Mouse (Mus musculus): ENCODE measurements around the gene Hcls1.

The Hcls1 gene

DNA sequence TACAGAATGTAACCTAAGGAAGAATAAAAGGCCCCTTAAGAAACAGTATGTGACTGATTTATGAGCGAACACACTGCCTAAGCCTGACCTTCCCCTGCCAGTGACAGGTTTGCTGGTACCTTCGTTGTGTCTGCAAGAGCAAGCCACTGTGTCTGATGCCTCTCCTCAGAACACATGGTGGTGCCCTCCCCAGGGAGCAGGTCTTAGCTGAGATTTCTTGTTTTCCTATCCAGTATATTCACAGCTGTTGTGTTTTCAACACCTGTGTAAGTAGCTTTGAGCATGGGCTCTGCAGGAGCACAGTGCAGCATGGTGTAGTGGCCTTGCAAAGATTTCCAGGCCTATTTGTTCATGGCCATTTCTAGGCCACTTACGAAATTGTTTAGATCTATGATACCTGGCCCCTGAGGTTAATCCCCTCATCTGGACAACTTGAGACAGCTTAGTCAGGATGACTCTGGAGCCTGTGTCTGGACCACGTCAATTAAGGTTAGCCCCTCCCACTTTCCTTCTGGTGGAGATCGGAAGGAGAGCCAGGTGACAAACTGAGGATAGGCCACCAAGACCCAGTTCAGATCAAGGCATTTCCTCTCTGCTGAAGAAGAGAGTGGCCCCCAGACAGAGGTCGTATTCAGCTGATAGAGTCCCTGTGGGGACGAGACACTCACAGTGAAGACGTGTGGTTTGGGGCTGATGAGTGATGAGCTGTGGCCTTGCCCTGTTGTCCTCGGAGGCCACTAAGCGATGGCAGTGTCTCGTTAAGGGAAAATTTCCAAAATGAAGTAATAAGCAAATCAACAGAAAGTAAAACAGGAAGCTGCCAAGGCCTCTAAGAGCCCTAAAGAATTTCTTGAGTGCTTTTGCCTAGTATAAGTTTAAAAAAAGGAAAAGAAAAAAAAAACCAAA is 4.3 kb upstream of the Hcls1 start:
- no peak for DNase-seq

DNA sequence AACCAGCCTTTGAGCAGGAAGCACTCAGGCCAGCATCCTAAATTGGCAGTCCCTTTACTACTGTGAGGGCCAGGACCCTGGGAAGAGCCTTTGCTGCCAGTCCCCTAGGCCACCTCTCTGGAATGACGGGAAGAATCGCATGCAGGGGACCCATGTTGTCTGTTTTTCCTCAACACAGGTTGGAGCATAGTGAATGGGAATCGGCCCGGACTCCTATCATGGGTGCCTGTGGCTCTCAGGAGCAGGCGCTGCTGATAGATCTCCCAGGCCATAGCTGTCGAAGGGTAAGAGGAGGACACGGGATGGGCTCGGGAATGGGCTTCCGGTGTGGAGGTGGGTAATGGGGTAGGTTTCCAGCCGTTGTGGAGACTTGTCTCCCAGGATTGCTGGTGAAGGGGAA is 3.4 kb upstream of the Hcls1 start:
- DNase-seq, result no peak

DNA sequence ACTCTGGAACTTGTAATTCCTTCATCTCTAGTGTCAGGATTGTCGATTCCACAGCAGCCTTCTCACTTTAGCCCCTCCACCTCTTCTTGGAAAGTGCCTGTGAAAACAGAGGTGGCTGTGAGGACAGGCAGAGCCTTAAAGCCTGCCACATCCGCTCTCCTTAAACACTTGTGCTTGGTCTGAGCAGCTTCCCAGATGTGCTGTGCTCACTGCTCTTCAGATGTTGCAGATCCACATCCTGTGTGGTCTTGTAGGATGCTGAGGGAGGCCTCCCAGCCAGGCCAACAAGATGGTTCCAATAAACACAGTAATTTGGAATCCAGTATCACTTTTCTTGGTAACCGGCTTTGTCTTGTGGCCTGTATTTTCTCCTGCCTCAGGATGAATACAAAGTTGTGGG is 2.8 kb upstream of the Hcls1 start:
- DNase-seq, result no peak

DNA sequence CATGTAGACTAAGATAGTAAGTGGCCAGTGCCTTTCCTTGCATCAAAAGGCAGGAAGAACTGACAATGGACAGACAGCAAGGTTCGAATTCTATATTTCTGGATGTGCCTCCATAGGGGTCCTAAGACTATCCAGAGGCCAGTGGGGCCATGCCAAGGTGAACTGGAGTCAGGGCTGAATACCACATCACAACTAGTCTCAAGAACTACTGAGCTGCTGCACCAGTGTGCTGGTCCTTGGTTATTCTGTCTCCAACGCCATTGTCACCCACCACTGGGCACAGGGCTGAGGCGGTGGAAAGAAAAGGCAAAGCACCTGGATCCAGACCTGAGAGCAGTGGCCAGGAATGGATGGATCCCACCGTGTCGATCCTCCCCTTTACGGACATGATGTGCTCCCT is 2.2 kb upstream of the Hcls1 start:
- no peak for DNase-seq

DNA sequence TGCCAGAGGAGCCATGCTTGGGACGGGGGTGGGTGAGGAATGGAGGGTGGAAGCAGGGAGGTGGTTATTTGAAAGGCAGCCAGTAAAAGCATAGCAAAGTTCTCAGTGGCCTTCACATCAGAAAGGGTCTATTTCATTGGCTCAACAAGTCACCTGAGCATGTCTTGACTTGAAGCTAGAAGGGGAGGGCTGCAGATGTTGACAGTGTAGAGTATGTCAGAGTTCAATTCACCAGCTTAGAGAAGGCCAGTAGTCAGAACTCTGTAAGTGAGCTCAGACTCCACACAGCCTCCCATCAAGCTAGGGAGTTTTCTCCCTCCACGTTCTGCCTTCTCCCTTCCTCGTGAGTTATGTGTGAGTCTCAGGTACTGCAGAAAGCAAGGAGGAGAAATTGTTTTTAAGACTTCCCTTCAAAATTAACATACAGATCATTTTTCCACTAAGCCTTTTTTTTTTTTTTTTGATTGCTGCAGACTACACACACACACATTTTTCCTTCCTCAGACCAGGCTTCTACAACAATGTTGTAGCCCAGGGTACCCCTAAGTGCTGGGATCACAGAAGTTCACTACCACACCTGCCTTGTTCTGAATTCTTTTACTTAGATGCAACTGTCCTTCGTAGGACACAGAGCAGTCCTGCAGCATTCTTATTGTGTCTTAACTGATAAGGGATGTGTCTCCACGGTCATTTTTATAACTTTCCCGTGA is 497 bp upstream of the Hcls1 start:
- DNase-seq, result no peak

DNA sequence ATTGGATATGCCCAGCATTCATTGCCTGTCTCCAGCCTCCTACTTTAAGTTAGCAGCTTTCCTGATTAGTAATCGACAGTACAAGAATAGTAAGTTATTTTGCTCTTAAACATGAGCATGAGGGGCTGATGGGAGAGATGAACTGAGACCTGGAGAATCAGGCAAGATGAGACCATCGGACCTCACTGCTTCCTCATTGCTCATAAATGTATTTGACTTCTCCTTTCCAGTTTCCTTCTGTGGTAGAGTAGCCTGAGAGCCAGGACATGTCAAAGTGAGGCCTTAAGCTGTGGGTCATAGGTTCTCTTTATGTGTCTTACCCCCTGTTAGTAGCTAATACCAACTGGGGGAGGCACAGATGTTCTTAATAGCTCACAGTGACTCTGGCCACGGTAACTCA is 1.0 kb downstream of the Hcls1 start:
- no peak for DNase-seq

DNA sequence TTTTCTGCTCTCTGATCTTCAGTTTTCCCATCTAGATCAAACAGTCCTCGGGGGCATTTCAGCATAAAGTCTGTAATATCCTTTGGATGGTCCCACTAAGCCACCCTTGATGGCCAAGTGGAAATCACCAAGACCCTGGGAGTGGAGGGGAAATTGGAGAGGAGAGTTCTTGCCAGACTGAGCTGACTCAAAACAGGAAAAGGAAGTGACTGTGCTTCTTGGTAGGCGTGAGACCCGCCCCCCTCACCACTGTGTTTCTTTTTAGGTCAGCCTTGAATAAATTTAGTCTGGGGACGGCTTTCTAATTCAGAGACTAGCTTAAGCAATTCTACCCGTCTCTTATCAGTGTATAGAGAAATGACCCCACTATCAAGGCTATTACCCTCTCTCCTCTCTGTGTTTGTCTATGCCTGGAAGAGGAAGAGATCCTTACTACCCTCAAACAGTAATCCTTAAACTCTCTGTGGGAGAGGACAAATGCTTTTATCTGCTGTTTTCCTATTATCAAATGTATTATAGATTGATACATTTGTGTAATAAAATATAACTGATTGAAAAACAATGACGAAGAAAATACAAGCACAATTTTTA is 6.4 kb downstream of the Hcls1 start:
- no peak for DNase-seq

DNA sequence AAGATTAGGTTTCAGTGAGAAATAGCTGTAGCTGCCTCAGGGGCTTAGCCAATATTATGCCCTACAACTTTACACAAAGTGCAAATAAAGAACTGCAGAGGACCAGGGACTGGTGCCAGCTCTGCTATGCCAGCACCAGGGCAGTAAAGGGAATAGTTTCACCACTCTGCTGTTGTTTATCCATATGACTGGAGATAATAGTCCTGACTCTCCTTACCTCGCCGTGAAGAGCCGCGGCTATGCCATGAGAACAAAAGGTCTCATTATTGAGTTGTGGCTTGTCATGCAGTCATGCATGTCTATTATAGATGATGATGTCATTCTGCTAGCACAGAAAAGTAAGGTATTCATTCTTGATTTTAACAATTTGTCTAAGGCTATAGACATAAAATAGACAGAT is 7.1 kb downstream of the Hcls1 start:
- no peak for DNase-seq

DNA sequence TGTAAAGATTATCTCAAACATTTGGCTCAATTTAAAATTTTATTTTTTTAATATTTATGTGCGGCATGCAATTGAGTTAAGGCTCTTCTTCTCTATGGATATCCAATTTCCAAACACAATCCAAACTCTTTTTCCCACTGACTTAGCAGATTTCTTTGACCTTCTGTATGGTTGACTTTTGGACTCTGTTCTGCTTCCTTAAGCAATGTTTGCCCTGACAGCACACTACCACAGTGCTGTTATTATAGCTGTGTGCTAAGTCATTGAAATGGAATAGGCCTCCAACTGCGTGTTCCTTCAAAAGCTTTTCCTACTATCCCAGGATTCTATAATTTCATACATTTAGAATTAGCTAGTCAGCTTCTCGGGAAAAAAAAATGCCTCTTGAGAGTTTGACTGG is 8.8 kb downstream of the Hcls1 start:
- DNase-seq, result no peak

DNA sequence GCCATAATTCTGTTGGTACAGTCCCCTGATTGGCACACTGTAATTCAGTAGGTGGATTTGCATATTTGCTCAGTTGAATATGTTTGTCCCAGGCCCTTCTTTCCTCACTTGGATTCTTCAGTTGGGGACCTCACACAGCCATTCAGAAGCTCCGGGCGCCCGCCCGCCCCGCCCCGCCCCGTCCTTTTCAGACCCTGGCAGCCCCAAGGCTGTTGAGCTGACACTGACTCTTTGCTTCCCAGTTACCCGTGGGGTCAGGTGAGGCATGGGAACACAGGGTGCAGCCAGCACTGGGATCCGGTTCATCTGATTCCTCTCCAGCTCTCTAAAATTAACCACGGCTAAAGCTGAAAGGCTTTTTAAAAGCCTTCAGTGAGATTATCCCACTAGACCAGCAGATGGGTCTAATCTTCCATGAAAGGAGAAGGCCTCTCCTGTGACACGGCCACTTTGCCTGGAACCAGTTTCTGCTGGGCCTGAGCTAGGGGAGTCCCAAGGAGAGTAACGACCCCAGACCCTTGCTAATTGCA is 10.2 kb downstream of the Hcls1 start:
- DNase-seq, result peak; percentile 59

DNA sequence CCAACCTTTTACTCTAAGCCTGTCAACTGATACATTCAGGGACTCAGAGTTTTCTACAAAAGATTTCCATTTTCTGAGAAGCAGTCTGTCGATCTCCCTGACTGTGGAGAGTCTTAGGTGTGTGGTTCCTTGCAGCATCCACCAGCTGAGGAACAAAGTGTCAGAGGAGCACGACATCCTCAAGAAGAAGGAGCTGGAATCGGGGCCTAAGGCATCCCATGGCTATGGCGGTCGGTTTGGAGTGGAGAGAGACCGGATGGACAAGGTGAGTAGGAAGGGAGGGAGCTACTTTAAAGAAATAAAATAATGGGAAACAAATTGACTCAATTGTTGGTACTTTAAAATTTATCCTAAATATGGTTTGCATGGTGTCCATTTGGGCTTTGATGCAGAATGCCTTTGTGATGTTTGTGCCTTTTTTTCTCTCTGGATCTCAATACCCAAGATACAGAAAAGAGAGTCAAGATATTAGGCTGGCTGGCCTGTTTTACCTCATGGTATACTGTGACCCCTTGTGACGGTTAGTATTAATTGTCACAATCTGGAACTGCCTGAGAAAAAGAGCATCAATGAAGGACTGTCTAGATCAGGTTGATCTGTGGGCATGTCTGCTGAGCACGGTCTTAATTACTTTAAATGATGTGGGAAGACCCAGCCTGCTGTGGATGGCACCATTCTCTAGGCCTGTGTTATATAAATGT is 11.8 kb downstream of the Hcls1 start:
- DNase-seq, result no peak

DNA sequence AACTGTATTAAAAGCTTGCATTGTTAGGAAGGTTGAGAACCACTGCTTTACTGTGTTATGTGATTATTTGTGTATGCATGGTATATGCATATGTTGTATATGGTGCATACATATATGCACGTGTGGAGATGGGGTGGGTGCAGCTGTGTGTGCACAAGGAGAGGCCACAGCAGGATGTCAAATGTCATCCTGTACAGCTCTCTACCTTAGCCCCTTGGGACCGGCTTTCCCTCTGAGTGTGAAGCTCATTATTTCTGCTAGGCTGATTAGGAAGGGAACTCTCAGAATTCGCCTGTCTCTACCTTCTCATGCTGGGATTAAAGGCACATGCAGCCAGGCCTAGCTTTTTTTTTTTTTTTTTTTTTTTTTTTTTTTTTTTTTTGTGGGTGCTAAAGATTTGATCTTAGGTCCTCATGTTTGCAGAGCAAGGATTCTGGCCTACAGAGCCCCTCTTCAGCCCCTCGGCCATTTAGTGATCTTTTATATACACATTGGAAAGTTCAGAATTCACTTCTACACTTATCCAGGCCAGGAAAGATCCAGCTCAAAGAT is 12.9 kb downstream of the Hcls1 start:
- DNase-seq, result no peak

DNA sequence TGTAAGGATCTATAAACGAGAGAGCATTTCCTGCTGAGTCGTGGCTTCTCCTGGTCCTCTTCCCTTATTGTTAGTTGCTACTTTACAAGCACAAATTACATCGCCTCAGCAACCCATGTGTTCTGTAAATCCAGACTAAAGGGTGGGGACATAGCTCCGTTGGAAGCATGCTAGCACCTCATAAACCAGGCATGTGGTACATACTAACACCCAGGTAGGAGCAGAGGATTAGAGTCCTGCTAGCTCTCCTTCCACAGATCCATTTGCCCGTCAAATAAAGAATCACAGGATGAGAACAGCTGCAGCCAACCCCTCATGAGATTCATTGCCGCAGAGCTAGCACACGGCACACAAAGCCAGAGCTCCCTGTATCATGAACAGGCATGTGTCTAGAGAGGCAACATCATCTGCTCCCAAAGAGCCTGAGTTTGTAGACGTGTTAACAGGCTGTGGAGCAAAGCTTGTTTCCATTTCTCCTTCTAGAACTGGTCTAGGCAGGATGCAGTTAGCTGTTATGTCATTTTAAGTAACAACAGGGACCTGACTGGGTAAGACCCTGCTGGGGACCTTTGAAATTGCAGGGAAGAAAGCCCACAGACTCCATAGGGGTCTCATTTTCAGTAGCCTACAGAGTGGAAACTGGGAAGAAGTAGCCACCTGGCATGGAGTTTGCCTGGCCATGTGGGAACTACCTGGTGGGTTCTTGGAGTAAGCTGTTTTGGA is 15.0 kb downstream of the Hcls1 start:
- DNase-seq, result no peak

DNA sequence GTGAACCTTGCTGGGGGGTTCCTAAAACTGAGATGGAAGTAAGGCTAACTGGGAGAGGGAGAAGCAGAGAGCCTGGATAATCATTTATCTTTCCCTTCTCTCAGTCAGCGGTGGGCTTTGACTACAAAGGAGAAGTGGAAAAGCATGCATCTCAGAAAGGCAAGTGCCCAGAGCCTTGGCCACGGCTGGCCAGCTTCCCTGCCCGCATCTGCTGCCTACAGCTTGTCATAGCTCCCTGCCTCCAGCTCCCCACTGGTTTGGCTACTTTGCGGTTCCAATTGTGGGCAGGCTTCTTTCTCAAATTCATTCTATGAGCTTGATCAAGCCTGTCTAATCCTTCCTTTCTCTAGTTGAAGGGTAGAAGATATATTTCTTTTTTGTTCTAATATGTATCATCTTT is 16.2 kb downstream of the Hcls1 start:
- DNase-seq, result peak; percentile 31

DNA sequence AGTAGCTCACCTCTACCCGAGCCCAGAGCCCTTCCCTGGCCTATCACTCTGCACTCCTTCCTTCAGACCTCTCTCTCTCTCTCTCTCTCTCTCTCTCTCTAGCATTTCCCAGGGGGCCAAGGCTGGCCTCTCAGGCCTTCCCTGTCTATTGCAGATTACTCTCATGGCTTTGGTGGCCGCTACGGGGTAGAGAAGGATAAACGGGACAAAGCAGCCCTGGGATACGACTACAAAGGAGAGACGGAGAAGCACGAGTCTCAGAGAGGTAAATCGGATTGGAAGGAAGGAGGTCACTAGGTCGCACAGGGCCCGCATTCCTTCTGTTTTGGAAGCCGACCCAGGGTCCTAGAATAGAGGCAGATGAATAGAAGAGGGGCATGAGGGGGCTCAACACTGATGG is 20.3 kb downstream of the Hcls1 start:
- DNase-seq, result no peak

DNA sequence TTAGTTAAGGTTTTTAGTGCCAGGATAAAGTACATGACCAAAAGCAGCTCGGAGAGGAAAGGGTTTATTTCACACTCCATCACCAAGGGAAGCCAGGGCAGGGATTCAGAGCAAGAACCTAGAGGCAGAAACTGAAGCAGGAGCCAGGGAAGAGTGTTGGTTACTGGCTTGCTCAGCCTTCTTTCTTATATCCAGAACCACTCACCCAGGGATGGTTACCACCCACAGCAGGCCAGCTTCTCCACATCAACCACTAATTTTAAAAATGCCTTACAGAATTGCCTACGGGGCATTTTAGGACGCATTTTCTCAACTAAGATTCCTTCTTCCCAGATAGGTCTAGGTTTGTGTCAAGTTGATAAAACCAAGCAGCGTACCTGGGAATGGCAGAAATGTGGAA is 28.6 kb downstream of the Hcls1 start:
- no peak for DNase-seq

DNA sequence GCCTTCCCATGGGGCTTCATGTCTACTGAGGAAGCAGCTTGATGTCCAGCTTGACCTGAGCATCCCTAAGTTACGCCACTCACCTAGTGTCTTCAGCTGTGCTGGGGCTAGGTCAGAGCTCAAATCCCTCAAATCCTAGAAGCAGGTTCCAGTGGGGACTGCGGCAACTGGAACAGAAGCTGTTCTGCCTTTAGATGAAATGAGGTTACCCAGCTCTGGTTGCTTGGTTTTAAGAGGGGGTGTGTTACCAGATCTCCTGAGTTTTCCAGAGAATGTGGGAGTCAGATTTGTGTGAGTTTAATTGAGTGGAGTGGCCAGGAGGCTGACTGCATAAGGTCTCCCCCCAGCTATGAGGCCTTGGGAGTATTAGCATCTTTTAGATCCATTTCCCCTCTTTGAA is 44.3 kb downstream of the Hcls1 start:
- no peak for DNase-seq

DNA sequence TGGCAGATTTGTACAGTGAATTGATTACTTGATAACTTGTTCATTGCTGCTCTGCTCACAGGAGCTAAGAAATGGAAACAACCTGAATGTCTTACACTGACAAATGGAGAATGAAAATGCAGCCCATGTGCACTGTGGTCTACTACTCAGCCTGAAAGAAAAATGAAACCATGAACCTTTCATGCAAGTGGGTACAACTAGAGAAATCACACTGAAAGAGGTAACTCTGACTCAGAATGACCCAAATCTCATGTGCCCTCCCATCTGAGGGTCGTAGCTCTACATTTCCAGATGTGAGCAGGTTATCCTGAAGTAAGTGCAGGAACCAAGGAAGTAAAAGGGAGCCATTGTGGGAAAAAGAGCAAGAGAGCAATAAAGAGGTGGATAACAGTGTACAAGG is 49.0 kb downstream of the Hcls1 start:
- no peak for DNase-seq

DNA sequence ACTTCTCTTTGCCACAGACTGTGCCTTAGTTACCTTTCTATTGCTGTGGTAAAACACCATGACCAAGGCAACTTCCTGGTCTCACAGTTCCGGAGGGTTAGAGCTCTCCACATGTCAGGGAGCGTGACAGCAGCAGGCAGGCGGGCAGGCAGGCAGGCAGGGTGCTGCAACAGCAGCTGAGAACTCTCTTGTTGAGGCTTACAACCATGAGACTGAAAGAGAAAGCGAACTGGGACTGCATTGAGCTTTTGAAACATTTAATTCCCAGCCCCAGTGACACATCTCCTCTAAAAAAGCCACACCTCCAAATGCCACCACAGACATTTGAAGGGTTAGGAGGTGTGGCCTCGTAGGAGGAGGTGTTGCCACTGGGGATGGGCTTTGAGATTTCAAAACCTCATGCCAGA is 50.9 kb downstream of the Hcls1 start:
- DNase-seq, result no peak

DNA sequence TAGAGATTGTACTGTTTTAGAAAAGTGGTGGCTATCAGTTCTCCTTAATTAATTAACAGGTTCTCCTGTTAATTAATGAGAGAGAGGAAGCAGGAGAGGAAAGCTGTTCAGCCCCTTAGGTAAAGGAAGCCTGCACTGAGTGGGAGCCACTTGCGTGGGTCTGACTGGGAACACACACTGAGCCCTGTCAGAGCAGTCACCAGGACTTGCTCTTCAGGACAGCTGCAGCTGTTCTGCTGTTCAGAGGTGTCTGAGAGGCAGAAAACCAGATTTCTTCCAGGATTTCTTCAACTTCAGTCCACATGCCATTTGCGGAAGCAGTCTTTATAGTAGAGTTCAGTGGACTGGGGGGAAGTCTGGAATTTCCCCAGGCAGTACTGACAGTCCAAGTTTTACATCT is 52.6 kb downstream of the Hcls1 start:
- no peak for DNase-seq

DNA sequence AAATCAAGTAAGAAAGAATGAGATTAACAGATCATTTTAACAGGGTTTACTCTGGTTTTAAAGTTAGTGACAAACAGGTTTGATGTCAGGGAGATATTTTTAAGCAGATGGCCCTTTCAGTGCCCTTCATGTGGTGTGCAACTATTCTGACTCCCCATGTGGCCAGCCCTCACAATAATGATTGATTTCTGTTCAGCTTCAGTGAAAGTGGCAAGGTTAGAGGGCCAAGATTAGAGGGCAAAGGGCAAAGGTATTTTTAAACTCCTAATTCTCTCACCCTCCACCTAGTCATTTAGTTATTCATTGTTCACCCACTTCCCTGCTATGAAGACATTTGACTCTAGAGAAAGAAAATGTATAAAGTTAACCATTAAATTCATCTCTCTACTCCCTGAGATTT is 53.3 kb downstream of the Hcls1 start:
- DNase-seq, result no peak

DNA sequence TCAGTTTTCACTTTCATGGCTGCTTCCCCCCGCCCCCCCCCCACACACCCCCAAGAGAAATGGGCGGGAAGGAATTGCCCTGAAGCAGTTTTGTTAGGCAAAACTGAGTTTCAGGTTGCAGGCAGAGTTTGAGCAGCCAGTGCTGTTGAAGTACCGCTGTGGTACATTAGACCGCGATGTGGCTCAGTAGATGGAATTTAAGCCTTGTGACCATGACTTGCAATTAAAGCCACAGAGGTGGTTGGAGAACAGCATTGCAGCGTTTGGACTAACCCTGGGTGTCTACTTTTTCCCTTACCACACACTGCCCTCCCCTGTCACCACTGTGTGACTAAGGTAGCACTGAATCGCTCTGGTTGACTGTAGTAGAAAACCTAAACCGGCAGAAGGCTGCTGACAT is 54.7 kb downstream of the Hcls1 start:
- DNase-seq, result no peak

Data from cerebellum, adult 11-12 months (tissue).